Mouse (Mus musculus) 3T3-L1 (cell line): ENCODE results near the gene Foxo1.

Experiments used
- DNase-seq: peaks from one replicate; pipeline ENCODE4 v3.0.0-alpha.2; 2015; ENCODE audit warnings: low read depth, low spot score

Gene Foxo1

DNA sequence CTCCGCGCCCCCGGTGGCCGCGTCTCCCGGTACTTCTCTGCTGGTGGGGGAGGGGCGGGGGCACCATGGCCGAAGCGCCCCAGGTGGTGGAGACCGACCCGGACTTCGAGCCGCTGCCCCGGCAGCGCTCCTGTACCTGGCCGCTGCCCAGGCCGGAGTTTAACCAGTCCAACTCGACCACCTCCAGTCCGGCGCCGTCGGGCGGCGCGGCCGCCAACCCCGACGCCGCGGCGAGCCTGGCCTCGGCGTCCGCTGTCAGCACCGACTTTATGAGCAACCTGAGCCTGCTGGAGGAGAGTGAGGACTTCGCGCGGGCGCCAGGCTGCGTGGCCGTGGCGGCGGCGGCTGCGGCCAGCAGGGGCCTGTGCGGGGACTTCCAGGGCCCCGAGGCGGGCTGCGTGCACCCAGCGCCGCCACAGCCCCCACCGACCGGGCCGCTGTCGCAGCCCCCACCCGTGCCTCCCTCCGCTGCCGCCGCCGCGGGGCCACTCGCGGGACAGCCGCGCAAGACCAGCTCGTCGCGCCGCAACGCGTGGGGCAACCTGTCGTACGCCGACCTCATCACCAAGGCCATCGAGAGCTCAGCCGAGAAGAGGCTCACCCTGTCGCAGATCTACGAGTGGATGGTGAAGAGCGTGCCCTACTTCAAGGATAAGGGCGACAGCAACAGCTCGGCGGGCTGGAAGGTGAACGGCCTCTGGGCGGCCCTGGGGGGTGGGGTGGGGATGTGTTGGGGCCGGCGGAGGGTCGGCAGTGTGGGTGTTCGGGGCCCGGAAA is 789 bp downstream of the Foxo1 start:
- peak; percentile 23 for DNase-seq

- peak; percentile 68 for DNase-seq
Measured at GRCm38 (mm10) chr3:52269514-52270351, 1.6 kb downstream of the Foxo1 start.

GRCm38 (mm10) chr3:52270511-52270910 is 2.4 kb downstream of the Foxo1 start:
- DNase-seq = peak; percentile 33

DNA sequence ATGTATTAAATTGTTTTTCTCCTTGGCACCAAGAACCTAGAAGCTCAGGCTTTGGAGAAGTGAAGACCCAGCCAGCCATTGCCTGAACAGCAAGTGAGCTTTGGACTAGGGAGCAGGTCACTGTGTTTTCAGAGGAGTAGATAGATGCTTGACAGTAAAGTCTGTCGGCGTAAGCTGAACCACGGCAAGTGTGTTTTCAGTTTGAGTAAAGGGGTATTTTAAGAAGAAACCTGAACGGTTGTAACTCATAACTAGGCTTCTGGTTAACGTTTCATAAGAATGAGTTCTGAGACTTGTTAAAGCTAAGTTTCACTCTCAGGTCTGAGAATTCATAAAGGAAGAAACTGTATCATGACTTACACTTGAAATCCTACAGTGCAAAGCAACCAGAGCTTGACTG is 3.2 kb downstream of the Foxo1 start:
- no peak for DNase-seq

DNA sequence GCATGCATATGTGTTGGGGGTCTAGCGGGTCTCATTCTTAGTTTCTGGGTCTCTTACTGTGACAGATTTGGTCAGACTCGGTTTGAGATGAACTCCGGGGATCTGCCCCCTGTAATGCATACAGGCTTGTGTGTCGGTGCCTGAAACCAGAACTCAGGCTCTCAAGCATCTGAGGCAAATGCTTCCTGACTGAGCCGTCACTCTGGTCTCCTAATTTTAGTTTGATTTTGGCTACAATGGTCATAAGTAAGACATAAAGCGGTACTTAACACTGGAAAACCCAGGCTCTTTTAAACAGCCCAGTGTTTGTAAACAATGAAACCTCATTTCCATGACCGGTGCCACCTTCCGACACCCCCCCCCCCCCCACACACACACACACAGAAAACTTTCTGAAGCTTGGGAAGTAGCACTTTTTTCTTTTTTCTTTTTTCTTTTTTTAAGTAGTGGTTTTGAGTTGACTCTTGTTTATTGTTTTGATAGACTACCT is 4.3 kb downstream of the Foxo1 start:
- no peak for DNase-seq

DNA sequence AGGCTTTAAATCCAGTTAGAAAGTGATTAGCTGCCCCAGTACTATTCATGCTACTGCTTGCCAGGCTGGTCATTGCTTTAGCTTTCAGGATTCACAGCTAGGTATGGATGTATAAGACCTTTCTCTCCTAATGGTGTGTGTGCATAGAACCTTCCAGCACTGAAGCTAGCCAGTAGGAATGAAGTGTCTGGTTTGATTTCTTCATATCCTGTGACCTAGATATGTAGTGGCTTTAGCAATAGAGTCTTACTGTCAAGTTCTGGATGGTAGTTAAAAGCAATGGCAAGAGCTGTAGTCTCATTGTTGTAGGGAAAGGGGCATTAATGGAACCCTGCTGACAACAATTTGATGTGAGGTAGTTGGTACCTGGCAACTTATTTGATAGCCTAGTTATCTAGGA is 6.3 kb downstream of the Foxo1 start:
- DNase-seq = no peak

GRCm38 (mm10) chr3:52275037-52275555 is 7.0 kb downstream of the Foxo1 start:
- DNase-seq = no peak

DNA sequence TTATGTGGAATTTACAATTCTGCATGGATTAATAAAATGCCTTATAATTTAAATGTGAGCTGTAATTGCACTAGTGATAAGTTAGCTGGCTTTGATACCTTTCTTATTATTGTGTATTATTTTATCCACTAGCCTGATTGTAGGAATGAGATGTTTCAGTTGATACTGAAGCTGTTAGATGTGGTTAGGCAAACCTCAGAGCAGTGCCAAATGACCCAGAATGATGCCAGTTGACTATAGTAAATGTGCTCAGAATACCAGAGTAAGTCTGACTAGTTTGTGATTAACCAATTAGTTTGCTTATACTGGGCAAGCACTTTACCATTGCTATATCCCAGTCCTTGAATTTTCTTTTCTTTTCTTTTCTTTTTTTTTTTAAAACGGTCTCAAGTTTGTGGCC is 12.5 kb downstream of the Foxo1 start:
- no peak for DNase-seq

DNA sequence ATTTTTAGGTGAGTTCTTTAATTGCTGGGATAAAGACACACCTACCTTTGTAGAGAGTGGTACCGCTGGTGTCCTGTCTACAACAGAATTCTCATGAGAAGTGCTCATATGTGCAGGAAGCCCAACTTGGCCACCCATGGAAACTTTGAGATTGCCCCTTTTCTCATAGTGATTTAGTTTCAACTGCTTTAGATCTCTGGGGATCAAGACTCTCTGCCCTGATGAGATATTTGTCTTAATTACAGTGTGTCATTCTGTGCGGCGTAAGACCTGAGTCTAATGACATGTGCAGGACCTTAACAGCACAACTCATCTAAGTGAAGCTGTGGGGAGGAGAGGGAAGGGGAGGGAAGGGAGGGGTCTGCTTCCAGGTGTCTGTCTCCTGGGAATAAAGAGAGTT is 13.7 kb downstream of the Foxo1 start:
- no peak for DNase-seq

DNA sequence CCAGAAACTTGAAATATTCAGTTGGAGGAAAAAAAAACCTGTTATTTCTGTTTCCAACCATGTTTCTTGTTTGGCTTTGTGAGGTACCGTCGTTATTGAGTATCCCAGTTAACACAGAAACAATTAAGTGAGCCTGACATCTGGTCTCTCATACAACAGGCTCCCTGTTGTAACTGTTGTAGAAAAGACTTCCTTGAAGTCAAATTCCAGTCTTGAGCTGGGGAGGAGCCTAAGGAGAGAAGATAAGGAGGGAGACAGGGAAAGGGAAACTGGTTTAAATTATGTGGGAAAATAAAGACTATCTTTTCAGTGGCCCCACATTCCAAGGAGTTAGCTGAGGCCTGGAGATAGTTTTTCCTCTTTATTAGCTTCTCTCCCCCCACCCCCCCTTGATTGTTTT is 14.2 kb downstream of the Foxo1 start:
- DNase-seq = no peak

DNA sequence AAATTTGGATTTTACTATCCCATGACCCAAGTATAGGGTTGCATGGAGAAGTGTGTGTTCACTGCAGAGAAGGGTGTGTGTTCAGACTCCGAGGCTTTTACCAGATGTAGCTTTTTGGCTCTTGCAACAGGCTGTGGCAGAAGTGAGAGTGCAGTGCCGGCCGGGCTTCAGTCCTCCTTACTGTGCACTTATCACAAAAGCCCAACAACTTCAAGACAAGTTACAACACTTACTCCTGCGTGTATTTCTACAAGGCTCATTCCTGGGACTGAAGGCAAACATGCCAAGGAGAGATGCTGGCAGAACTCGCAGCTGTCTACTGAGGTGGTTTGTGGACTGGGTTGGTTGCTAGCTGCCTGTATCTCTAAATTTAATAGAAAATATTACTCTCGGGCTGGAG is 15.4 kb downstream of the Foxo1 start:
- no peak for DNase-seq

GRCm38 (mm10) chr3:52290811-52291210 is 22.7 kb downstream of the Foxo1 start:
- DNase-seq = no peak

GRCm38 (mm10) chr3:52292498-52292897 is 24.4 kb downstream of the Foxo1 start:
- no peak for DNase-seq

DNA sequence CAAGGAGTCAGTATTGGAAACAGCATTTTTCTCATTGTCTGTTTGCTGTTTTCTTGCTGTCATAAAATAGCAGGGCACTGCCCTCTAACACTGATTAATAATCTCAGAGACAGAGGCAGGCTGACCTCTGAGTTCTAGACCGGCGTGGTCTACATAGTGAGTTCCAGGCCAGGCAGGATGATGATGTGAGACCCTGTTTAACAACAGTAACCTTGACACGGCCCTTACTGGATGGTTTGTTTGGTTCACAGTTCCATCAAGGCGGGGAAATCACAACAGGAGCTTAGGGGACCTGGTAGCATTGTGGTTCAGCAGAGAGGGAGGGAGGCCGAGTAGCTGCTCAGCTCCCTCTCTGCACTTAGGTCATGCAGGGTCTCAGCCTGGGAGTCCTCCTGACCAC is 25.8 kb downstream of the Foxo1 start:
- no peak for DNase-seq

DNA sequence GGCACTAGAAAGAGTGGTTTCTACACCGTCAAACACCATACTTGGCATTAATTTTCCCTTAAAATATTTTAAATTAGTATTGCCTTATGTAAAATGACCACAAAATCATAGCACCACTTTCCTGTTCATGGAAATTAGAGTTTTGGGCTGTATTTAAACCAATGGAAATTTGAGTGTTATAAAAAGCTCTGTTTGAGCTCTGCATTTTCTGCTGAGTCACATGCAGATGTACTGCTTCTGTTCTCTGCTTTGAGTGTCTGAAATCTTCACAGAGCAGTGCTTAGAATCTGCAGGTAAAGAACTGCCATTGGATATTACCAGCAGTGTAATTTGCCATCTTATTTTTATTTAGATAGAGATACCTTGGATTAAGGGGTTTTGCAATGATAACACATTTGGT is 27.6 kb downstream of the Foxo1 start:
- DNase-seq = no peak

GRCm38 (mm10) chr3:52296224-52296760 is 28.2 kb downstream of the Foxo1 start:
- DNase-seq = peak; percentile 9

GRCm38 (mm10) chr3:52297291-52298018 is 29.3 kb downstream of the Foxo1 start:
- DNase-seq = no peak

DNA sequence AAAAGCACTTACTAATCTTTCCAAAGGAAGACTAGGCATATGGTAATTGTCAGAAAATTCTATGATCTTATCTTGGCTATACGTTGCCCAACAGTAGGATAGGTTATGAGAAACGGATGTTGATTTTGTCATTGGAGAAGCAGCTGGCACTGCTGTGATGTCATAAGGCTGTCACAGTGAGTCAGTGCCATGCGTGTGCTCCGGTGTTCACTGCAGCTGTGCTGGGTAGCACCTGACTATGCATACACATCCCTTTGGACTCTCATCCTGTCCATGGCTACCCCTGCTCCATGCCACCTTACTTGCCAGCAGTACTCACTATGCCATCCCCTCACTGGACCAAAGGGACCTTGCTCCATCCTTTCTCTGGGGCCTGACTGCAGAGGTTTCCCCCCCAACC is 30.5 kb downstream of the Foxo1 start:
- DNase-seq = no peak

DNA sequence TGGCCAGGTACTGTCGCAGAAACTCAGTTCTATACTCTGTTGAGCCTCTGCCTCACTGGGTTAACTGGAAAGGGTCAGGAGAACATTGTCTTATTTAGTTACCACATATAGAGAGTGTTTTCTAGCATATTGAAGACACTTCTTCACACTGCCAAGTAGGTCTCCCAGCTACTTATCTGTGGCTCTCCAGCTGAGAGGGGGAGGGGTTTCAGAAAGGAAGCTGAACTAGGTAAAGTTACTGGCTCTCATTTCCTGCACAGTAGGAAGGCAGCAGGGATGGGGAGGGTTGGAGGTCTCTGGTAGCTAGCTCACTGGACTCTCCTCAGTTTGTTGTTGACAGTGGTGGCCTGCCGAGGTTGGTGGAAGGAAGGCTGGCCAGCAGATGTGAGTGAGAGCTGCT is 31.2 kb downstream of the Foxo1 start:
- DNase-seq = no peak

DNA sequence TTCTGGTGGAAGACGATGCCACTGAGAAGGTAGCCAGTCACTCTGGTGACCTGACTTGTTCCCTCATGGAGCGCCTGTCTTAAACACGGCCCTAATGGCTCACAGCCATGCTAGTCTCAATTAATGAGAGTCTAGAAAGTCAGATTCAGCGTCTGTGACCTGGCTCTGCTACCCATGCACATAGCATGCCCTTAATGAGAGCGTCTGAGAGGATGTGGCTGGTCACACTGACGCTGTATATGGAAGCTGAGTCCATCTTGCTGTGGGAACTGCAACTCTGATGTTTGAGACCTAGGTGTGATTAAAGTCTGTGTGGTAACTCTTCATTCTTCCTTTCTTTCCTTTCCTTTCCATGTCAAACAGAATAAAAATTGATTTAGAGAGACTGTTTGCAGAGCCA is 32.4 kb downstream of the Foxo1 start:
- no peak for DNase-seq

- no peak for DNase-seq
Measured at GRCm38 (mm10) chr3:52303301-52303700, 35.2 kb downstream of the Foxo1 start.
